ENCODE assay signal across 16 mouse cellular contexts in the genomic region with DNA sequence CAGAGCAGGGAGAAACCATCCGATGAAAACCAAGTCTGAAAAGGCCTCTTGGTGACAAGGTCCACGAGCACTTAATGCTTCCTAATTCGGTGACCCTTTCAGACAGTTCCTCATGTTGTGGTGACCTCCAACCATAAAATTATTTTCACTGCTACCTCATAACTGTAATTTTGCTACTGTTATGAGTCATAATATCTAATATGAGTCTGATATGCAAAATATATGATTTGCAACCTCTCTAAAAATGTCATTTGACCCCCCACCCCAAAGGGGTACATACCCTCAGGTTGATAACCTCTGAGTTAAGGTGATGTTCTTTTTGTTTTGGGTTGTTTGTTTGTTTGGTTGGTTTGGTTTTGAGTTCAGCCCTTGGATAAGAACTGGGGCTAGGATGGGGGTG. TPM values are rescaled to one million over a fixed set of nuclear protein-coding genes. Genes with fewer than 3 reads are reported as not detected.
A peak's percentile ranks its signal among the peaks of the same experiment; 100 is the strongest.
DNase-seq lines count a peak whose midpoint lies in the region; ATAC-seq lines count a peak whose summit lies in the region.
"Had no signal": no experiment of that assay in that cellular context is flagged by ENCODE, and none has a peak within 500 bp of the region (broad histone marks: within the 10 kb centered on the region; RNA-seq: fewer than 3 reads in every experiment).

No protein-coding gene starts in this region.

- ATAC-seq in heart, embryonic 16.5 days (replicated peaks; ENCODE audit: extremely low read depth, insufficient read depth, low FRiP score), result no peak
- ATAC-seq: forebrain, embryonic 14.5 days had no signal

- H3K4me1 ChIP-seq in heart, embryonic 16.5 days (ENCODE audit: control insufficient read depth, insufficient read depth, low read length), result peaks cover 43% of the 10 kb centered on the region

- H3K79me2 ChIP-seq in macrophage (ENCODE audit: inconsistent target), result no peaks in the 10 kb centered on the region

- H3K4me2 ChIP-seq in heart, embryonic 16.5 days (ENCODE audit: low read depth, low read length), result peak overlapping the region; percentile 5; the same call in 1 of the 2 replicates

- no peak overlapping the region for H3K9ac ChIP-seq in heart, embryonic 16.5 days (ENCODE audit: low read length)

- no peaks in the 10 kb centered on the region for H3K27me3 ChIP-seq in heart, embryonic 16.5 days (ENCODE audit: control insufficient read depth, insufficient read depth, low read length)

- H3K27ac ChIP-seq in heart, embryonic 16.5 days (ENCODE audit: low read length), result no peak overlapping the region; the same call in 1 of the 2 replicates
- H3K27ac ChIP-seq in macrophage, result peak overlapping the region; percentile 36
- H3K27ac ChIP-seq: kidney, postnatal 0 days; layer of hippocampus, adult 2 months; left cerebral cortex, adult 2 months had no signal

- H3K36me3 ChIP-seq in heart, embryonic 16.5 days (ENCODE audit: control insufficient read depth, insufficient read depth), result no peaks in the 10 kb centered on the region
- H3K36me3 ChIP-seq in macrophage (ENCODE audit: inconsistent target), result no peaks in the 10 kb centered on the region

- no peaks in the 10 kb centered on the region for H3K9me3 ChIP-seq in heart, embryonic 16.5 days (replicated peaks; ENCODE audit: control insufficient read depth, low read length)

- H3K4me3 ChIP-seq in heart, embryonic 16.5 days (ENCODE audit: low read length), result no peak overlapping the region
- H3K4me3 ChIP-seq in macrophage (ENCODE audit: inconsistent target), result no peak overlapping the region; the same call in 1 of the 2 replicates
- H3K4me3 ChIP-seq: layer of hippocampus, adult 2 months; left cerebral cortex, adult 2 months had no signal

- 49% methylated on average over 3 of the region's 3 CpGs for WGBS in heart, embryonic 16.5 days
- 9% methylated on average over 3 of the region's 3 CpGs for WGBS in macrophage (ENCODE audit: missing documents)

- no peak for DNase-seq in heart, adult 11 months
- DNase-seq in CD4-positive helper T cell, adult 2 months (ENCODE audit: low read depth, low spot score), result peak; percentile 5
- DNase-seq in induced T-regulatory cell, adult 2 months (ENCODE audit: low read depth), result peak; percentile 20
- no peak for DNase-seq in yolk sac, embryonic 10.5 days (ENCODE audit: low spot score)
- no peak for DNase-seq in left cerebral cortex, adult 11 months (ENCODE audit: low spot score)
- DNase-seq in gastrocnemius, postnatal 25 days, result no peak
- DNase-seq: adrenal gland, postnatal 25 days; cerebellum, postnatal 10 days; embryo, embryonic 11 days; midbrain, embryonic 14.5 days had no signal

RNA-seq across cellular contexts. Expression of a gene that starts 32.2 kb away (rescaled TPM):
- 12.9 and 14.8 TPM in 2 replicates for polyA plus RNA-seq in heart, embryonic 16.5 days (2015; fragmentation: Nextera tagmentation; extraction: Ambion mirVana)
- total RNA-seq in macrophage (2018; cell fraction: chromatin; rRNA removed), result 10 to 100 TPM in 1 of 26 experiments, 1 to 10 TPM in 18, under 1 TPM in 4, not detected in 3; 0.21 to 10.1 (median 3.4) TPM
- 1 to 10 TPM; 1.9 to 7.9 (median 4.2) TPM for total RNA-seq in macrophage (2018; cell fraction: cytosol; rRNA removed)
- total RNA-seq in macrophage (2018; cell fraction: nucleus; rRNA removed), result 10 to 100 TPM in 1 of 26 experiments, 1 to 10 TPM in 23, under 1 TPM in 2; 0.48 to 13.8 (median 3.3) TPM
- polyA plus RNA-seq in macrophage (2018), result 4.2 to 7.6 TPM (median 6.3 TPM) in 3 replicates
- total RNA-seq in gastrocnemius, postnatal 25 days (2021), result 10 to 100 TPM; 15.7 to 17.0 TPM

Comparison
In these comparisons a context has a peak if more than half of its experiments do, and no peak if none do; other contexts are left out.
1. DNase-seq: peak in CD4-positive helper T cell, adult 2 months (single experiment) and induced T-regulatory cell, adult 2 months (single experiment); none in heart, adult 11 months (single experiment), yolk sac, embryonic 10.5 days (single experiment), left cerebral cortex, adult 11 months (single experiment) and gastrocnemius, postnatal 25 days (single experiment).